Mouse (Mus musculus) lung, embryonic 14.5 days (tissue): ENCODE measurements around the gene Clp1. TPM values are rescaled to one million over a fixed set of nuclear protein-coding genes. Genes with fewer than 3 reads are reported as not detected.

Experiments
- ATAC-seq: fragments of 200-750 bp; cut with Nextera tagmentation; 2 replicates; pipeline ENCODE4 v1.8.0; 2017; ENCODE audit warnings: mild to moderate bottlenecking, moderate TSS enrichment, moderate library complexity; ENCODE audit not compliant: insufficient read depth
- DNase-seq: peaks from one replicate; pipeline ENCODE4 v3.0.0-alpha.2; 2015
- H3K27ac ChIP-seq: fragments of 300-500 bp; sonication (generic); 2 replicates; pipeline ENCODE4 v1.5.1; 2014; ENCODE audit warnings: low read depth, mild to moderate bottlenecking, moderate library complexity
- H3K27me3 ChIP-seq: fragments of 300-500 bp; sonication (generic); 2 replicates; pipeline ENCODE4 v1.6.1; 2014; ENCODE audit warnings: low read length, control low read depth; ENCODE audit not compliant: insufficient read depth
- H3K36me3 ChIP-seq: fragments of 300-500 bp; sonication (generic); 2 replicates; pipeline ENCODE4 v1.6.1; 2014; ENCODE audit warnings: control low read depth; ENCODE audit not compliant: insufficient read depth
- H3K4me1 ChIP-seq: fragments of 300-500 bp; sonication (generic); 2 replicates; pipeline ENCODE4 v1.6.1; 2014; ENCODE audit warnings: antibody characterized with exemption, control low read depth; ENCODE audit not compliant: insufficient read depth
- H3K4me2 ChIP-seq: fragments of 300-500 bp; sonication (generic); 2 replicates; pipeline ENCODE4 v1.6.1; 2014; ENCODE audit warnings: mild to moderate bottlenecking
- H3K4me3 ChIP-seq: fragments of 300-500 bp; sonication (generic); 2 replicates; pipeline ENCODE4 v1.5.1; 2014; ENCODE audit warnings: low read depth, low read length
- H3K9ac ChIP-seq: fragments of 300-500 bp; sonication (generic); 2 replicates; pipeline ENCODE4 v1.6.1; 2014
- H3K9me3 ChIP-seq: fragments of 300-500 bp; sonication (generic); 2 replicates; pipeline ENCODE4 v1.6.1; 2016; ENCODE audit warnings: low read depth, low read length, control low read depth
- CTCF ChIP-seq: IDR thresholded peaks from 2 replicates; pipeline ENCODE4 v1.5.1; 2016; ENCODE audit warnings: antibody characterized with exemption, low read depth
- WGBS: fragments of 180-500 bp; shearing (Covaris S2); extraction: QIAGEN DNeasy Blood & Tissue Kit; methylation state at CpG from one replicate; pipeline ENCODE4 v1.1.7; 2014; 5-methylcytosine and 5-hydroxymethylcytosine counted together
- polyA plus RNA-seq: library from polyadenylated mRNA; unstranded; fragments of >200 nt; fragmentation: Nextera tagmentation; extraction: Ambion mirVana; gene quantifications from 2 replicates; pipeline ENCODE4 v1.2.1, GENCODE M21; 2014

The Clp1 gene
- polyA plus RNA-seq, 1 experiment from 2014 or later: 25.6 TPM

DNA sequence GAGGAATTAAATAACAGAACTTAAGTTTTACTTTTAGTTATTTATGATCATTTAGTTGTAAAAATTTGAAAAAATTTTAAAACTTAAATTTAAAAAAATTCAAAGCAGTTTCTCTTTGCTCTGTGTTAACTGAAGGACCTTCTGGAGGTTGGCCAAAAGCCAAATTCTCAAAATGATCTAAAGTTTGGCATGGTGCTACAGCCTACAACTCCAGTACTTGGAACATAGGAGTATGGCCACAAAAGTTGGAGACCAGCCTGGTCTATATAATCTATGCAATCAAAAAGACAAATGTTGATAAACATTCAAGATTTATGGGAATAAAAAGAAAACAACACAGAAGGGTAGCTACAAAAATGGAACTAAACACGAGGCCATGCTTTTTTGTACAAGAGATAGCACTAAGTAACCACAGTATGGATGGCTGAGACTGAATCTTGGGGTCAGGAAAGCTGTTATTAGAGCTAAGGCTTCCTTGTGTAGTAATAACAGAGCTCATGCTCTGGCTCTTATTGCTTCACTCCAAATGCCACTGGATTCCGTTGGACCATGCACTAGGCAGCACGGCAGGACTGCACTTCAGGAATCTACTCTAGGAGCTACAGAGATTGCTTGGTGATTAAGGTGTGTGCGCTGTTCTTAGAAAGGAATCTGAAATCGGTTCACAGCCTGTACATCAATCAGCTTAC lies 32.0 kb downstream of the Clp1 start:
- no peak overlapping the region for H3K9ac ChIP-seq
- DNase-seq: peak; percentile 80
- H3K4me1 ChIP-seq: no peaks in the 10 kb centered on the region
- no peaks in the 10 kb centered on the region for H3K27me3 ChIP-seq
- no peak overlapping the region for H3K27ac ChIP-seq
- ATAC-seq: peak; percentile 76
- peaks cover 79% of the 10 kb centered on the region for H3K36me3 ChIP-seq
- no peaks in the 10 kb centered on the region for H3K9me3 ChIP-seq
- H3K4me2 ChIP-seq: no peak overlapping the region
- 76% methylated on average over 5 of the region's 5 CpGs for WGBS
- H3K4me3 ChIP-seq: no peak overlapping the region
- no peak for TF ChIP-seq CTCF

DNA sequence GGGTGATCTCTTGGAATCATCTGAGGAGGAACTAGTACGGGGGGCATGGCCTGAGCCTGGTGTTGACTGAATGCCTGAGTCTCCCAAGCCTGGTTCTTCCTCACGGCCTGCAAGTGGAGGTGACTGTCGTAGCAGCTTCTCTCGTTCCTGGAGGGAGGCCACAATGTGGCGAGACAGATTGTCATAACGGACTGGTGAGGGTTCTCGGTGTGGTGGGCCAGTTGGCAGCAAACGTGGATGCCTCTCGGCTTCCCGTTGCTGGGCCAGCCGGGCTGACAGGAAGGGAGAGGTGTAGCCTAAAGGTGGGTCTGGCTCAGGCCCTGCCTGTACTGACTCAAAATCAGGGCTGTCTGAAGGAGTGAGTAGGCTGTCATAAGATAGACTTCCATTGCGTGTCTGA lies 37.1 kb downstream of the Clp1 start:
- H3K27me3 ChIP-seq: no peaks in the 10 kb centered on the region
- ATAC-seq (no peak), DNase-seq (no peak)
- H3K9ac ChIP-seq: no peak overlapping the region
- no peak overlapping the region for H3K27ac ChIP-seq
- H3K9me3 ChIP-seq: no peaks in the 10 kb centered on the region
- peaks cover 93% of the 10 kb centered on the region for H3K36me3 ChIP-seq
- no peaks in the 10 kb centered on the region for H3K4me1 ChIP-seq
- 90% methylated on average over 12 of the region's 12 CpGs for WGBS
- TF ChIP-seq CTCF: no peak
- no peak overlapping the region for H3K4me3 ChIP-seq
- no peak overlapping the region for H3K4me2 ChIP-seq

DNA sequence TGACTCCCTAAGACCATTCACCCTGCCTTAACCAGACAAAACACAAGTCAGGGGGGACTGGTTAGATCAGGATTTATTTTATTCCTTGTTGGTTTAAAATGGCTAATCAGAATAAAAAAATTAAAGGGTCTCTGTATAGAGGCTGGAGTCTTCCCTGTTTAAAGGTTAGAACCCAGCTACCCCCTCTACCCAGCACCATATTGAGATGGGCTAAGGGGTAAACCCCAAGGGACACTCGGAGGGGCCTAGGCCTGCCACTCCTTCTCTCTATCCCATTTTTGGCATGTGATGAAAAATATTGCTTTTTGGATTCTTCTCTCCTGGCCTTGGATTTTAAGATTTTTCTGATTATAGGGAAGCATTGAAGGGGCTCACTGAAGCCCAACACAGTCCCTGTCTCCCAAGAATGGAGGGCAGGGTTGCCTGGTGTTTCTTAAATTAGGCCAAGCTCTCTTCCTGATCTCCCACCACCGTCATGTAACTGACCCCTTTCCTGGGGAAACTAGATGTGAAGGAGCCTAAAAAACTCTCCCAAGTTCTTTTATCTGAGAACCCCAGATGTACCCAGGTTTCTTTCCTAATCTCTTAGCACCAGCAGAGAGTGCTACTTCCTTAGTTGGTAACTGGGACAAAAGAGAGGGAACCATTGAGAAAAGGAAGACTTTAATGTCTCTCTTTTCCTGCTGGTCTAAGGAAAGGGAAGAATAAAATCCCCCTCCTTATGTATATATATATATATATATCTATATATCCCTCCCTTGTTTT lies 38.9 kb downstream of the Clp1 start:
- Histone ChIP-seq H3K9ac (no peak overlapping the region), H3K4me1 (no peaks in the 10 kb centered on the region), H3K4me2 (no peak overlapping the region), H3K9me3 (no peaks in the 10 kb centered on the region), H3K27ac (no peak overlapping the region), H3K27me3 (no peaks in the 10 kb centered on the region), H3K4me3 (no peak overlapping the region), H3K36me3 (peaks cover 87% of the 10 kb centered on the region)
- 83% methylated on average over 2 of the region's 2 CpGs for WGBS
- DNase-seq: no peak
- no peak for ATAC-seq
- TF ChIP-seq CTCF: no peak

DNA sequence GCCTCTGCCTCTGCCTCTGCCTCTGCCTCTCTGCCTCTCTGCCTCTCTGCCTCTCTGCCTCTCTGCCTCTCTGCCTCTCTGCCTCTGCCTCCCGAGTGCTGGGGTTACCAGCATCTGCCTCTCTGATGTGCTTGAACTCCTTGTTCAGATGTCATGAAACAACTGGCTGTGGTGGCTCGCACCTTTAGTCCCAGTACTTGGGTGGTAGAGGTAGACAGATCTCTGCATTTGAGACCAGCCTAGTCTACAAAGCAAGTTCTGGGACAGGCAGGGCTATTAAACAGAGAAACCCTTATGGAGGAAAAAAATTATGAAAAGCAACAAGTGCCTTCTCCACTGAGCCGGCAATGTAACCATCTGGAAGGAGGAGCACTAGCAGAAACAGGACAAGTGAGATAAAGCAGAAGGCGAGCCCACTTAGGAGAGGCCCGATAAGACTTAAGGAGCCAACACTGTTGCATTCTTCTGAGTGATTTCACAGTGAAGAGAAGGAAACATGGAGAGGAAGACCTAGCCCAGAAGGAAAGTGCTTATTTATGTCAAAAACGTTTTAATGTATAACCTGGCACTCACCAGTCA lies 44.5 kb downstream of the Clp1 start:
- Histone ChIP-seq H3K4me1 (no peaks in the 10 kb centered on the region), H3K4me2 (no peak overlapping the region), H3K4me3 (no peak overlapping the region), H3K36me3 (peaks cover 50% of the 10 kb centered on the region), H3K27me3 (no peaks in the 10 kb centered on the region), H3K27ac (no peak overlapping the region), H3K9ac (no peak overlapping the region), H3K9me3 (no peaks in the 10 kb centered on the region)
- ATAC-seq: no peak
- no peak for TF ChIP-seq CTCF
- DNase-seq: no peak
- 71% methylated on average over 6 of the region's 6 CpGs for WGBS

DNA sequence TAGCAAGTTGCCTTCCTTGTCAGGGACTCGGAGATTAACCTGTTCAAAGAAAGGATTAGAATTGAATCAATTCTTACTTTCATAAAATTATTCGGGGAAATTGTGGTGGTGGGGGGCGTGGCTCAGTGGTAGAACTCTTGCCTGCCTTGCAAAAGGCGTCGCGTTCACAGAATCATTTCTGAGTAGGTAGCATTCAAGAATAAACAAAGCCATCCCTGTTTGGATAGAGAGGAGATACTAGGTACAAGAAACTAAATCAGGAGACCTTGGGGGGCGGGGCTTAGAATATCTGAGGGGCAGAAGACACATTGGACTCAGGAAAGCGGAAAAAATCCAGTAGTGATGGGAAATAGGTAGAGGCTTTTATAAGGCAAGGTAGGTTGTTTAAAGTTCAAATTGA lies 48.1 kb downstream of the Clp1 start, which contains the start of gene Tmx2:
Tmx2 (minus strand) TSS at position 125 of the 400 bp plus-strand sequence.
- no peak for ATAC-seq
- H3K36me3 ChIP-seq: peaks cover 41% of the 10 kb centered on the region
- no peaks in the 10 kb centered on the region for H3K9me3 ChIP-seq
- DNase-seq: no peak
- no peak for TF ChIP-seq CTCF
- H3K27me3 ChIP-seq: no peaks in the 10 kb centered on the region
- 0 out of 2 replicates have a peak within 1 kb of the TSS, but pooled peaks have one; percentile 76 for H3K27ac ChIP-seq
- peak within 1 kb of the TSS; percentile 79 for H3K9ac ChIP-seq
- peak within 1 kb of the TSS; percentile 67 for H3K4me2 ChIP-seq
- peaks cover 6% of the 10 kb centered on the region; the same call in 1 of the 2 replicates for H3K4me1 ChIP-seq
- WGBS: 12% methylated on average over 8 of the region's 8 CpGs
- peak within 1 kb of the TSS; percentile 85 for H3K4me3 ChIP-seq

DNA sequence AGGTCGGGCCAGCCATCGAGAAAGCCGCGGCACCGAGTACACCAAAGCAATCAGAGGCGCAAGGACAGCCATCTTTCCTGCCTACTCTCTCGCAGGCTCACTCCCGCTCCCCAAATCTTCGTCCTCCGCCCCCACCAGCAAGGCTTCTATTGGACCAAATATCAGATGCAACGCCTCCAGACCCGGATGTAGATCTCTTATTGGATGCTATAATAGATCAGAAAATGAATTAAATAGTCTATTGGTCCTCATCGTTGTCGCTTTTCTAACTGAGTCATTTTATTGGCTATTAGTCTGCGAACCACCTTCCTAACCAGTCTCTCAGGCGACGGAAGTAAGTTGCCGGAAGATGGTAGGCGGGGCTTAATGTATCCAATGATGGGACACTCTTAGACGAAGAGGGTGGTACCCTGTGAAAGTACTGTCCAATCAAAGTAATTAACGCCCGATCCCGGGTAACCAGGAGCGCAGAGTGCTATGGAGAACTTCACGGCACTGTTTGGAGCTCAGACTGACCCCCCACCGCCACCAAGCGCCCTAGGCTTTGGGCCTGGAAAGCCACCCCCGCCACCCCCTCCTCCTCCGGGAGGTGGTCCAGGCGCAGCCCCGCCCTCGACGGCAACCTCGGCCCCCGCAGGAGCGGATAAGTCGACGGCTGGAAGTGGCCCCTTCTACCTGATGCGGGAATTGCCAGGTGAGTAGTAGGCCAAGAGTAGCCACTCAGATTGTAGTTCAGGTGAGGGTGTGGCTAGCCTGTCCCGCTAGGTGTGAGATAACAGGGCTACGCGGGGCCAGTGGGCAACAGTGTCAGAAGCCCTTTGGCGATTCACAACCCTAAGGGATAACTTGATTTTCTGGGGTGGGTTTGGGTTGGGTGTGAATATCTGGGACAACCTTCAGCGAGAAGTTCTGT lies 48.9 kb downstream of the Clp1 start, which contains the start of the genes Gm28635 and Med19:
Gm28635 (minus strand) TSS at position 74 of the 913 bp plus-strand sequence.
Med19 (plus strand) TSS at position 435 of the 913 bp plus-strand sequence.
- H3K27me3 ChIP-seq: no peaks in the 10 kb centered on the region
- under 1% methylated on average over 44 of the region's 44 CpGs for WGBS
- H3K9me3 ChIP-seq: no peaks in the 10 kb centered on the region
- ATAC-seq (peak; percentile 100), DNase-seq (peak; percentile 100)
- no peak for TF ChIP-seq CTCF
- peaks cover 6% of the 10 kb centered on the region; the same call in 1 of the 2 replicates for H3K4me1 ChIP-seq
- peak within 1 kb of the TSS; percentile 70 for H3K4me2 ChIP-seq
- peak within 1 kb of the TSS; percentile 85 for H3K4me3 ChIP-seq
- H3K9ac ChIP-seq: peak within 1 kb of the TSS; percentile 79
- H3K36me3 ChIP-seq: peaks cover 48% of the 10 kb centered on the region
- H3K27ac ChIP-seq: peak within 1 kb of the TSS; percentile 76; the same call in 1 of the 2 replicates
